Mouse (Mus musculus): ENCODE data around the gene Sycp2l.
A peak's percentile ranks its signal among the peaks of the same experiment; 100 is the strongest.
"Not testable (repeated sequence)": the region's sequence is repeated elsewhere in the genome, so short reads cannot be mapped to it uniquely, and the experiment has no call there.

The Sycp2l gene

DNA sequence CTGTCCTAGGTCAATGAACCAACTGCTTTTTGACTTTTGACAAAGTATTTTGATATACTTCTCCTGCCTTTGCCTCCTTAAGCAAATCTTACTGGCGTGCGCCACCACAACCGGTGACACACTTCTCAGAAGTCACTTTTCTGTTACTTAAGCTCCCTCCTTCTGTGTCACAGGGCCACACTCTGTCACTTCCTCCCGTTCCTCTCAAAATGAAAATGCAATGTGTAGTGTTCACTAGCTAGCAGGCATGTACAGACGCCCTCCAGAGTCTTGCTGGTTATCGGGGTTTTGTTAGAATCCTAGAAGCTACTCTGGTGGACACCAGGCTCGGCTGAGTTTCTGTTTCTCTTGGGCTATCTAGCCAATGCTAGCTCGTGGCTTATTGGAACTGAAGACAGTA is 14.2 kb downstream of the Sycp2l start:
- no peak for DNase-seq (ENCODE audit: low spot score)

DNA sequence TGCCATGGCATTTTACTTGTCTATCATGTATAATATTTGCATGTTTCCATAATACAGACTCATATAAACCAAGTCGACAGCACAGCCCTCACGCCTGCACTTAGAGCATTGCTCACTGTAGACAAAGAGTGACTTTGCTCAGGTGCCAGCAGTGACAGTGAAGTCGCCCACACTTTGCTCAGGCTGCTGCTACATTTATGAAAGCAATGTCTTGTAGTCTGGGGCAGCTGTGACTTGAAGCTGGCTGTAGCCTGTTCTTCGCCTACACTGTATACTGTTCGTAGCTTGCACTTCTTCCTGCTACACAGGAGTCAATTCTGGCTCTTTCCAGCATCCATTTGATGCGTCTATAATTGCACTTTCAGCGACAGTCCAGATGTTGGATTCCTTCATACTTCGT is 15.0 kb downstream of the Sycp2l start:
- DNase-seq (ENCODE audit: low spot score) = no peak

DNA sequence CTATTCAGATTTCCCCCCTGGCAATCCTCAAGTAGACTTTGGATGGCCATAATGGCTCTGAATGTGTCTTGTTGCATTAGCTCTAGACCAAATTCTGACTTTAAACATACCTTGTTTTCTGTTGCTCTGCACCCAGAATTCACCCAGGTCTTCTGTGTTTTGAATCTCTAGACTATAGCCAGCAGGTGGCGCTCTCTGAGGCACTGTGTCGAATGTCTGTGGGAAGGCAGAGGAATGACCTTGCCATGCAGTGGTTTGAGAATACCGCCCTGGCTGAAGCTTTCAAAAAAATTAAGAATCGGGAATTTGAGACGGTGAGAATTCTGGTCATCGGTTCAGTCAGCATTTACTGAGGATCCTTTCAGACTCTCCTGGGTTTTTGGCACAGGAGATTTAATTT is 20.8 kb downstream of the Sycp2l start:
- peak; percentile 41 for DNase-seq (ENCODE audit: low spot score)

DNA sequence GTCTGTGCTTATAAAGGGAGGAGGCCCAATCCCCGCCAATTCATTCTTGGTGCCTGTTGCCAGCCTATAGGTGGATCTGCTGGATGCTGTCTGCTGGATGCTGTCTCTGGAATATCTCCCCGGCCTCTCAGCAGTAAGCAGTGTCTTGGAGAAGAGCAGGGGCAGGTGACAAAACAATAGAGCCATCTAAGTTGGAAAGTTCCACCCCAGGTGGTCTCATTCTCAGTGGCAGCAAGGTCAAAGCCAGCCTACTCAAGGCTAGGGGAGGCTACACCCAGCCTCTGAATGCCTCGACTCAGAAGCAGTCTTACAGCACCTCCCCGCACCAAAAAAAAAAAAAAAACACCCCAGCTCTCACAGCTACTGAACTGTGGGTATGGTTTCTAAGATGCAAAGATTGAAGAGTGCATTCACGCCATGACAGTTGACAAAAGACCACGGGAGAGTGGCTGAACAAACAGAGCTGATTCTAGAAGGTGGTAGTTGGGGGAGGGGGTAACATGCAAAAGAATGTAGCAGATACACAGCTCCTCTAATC is 31.4 kb downstream of the Sycp2l start:
- DNase-seq (ENCODE audit: low spot score) = no peak

DNA sequence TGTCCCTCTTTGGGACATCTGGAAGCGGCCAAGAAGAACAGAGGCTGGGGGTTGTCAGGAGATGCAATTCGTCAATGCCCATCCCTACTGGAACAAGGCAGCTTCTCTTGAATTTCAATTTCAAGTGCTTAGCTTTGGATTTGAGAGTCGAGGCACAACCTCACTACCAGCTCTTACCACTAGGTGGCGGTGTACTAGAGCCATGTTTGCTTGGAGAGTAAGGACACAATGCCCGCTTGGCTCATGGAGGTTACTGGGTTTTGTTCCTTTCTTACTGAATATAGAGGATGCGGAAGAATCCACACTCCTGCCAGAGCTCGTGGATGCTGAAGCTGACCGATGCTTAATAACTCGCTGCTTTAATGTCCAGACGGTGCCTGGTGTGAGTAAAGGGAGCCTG is 32.2 kb downstream of the Sycp2l start:
- peak; percentile 60 for DNase-seq (ENCODE audit: low spot score)

DNA sequence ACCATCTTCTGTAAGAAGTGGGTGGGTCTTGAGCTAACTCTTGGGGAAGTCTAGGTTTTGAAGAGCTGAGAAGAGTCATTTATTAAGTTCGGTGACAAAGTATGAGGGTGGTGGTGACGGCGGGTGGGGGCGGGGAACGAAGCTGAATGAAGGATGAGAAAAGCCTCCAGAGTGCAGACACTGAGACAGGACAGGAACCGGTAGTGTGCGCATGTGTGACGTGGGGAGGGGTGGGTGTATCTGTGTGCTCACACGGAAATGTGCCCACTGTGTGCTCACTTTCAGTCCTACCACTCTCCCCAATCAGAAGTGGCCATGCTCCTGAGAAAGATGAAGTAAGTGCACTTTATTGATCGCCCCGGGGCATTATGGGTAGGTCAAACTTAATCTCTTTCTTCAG is 39.0 kb downstream of the Sycp2l start:
- DNase-seq (ENCODE audit: low spot score) = no peak

DNA sequence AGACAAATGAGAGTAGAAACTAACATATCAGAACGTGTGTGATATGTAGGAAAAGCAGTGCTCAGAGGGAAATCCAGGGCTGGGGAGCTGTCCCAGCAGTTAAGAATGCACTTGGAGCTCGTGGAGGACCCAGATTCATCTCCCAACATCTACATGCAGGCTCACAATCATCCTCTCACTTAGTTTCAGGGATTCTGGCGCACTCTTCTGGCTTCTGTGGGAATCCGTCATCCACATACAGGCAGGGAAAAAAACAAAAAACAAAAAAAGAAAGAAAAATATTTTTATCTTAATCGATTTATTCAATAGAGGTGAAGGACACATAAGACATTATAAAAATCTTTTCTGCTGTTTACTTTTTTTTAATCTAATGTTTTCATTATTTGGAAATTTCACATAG is 44.3 kb downstream of the Sycp2l start:
- DNase-seq (ENCODE audit: low spot score) = peak; percentile 3

DNA sequence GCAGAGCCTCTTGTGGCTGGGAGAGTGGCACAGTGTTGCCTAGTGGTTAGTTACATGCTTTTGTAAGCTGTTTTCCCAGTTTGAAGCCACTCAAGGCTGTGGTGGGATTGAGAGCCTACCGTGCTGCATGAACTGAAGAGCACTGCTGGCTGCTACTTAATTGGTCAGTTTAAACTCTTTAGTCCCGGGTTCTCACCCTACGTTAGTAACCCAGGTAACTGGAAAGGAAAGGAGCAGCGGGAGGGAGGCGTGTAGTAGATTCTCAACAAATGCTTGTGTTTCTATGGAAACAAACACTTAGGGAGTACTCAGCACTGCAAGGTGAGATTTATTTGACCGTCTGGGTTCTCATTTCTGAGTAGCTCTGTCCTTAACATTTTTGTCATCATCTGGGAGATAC is 73.8 kb downstream of the Sycp2l start:
- no peak for DNase-seq (ENCODE audit: low spot score)

DNA sequence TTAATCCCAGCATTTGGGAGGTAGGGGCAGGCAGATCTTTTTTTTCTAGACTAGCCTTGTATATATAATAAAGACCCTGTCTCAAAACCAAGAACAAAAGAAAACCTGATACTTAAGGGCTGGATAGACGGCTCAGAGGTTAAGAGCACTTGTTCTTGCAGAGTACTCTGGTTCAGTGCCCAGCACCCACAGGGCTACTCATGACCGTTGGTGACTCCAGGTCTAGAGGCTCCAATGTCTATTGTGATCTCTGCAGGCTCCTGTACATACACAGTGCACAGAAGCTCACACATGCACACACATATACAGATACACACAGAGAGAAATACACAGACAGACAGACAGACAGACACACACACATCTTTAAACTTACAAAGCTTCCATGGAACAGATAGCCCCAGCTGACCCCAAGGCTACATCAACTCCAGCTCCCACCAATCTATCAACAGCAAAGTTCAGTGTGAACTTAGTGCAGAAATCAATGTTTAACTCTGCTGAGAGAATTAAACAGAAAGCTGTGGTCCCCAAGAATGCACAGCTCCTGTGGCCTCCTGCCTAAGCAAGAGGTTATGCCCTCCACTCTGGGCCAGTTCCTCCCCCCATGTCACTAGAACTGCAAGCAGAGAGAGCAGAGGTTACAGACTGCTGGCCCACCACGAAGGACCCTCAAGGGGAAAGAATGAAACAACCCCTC is 81.7 kb downstream of the Sycp2l start:
- no peak for DNase-seq (ENCODE audit: low spot score)

DNA sequence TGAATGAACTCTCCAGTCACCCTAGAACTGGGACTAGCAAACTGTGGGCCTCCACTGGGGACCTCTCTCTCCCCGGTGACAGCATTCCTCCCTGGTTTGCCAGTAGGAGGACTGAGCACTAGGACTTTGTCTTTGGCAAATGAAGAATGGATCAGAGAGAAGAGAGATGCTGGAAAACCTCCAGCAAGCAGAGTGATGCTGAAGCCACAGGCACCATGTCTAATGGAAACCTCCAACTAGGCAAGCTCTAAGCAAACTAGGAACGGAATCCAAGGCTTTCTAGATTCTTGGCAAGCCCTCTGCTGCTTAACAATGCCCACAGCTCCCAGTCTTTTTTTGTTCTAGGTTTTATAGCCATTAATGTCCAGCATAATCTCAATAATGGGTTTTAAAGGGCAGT is 86.8 kb downstream of the Sycp2l start:
- DNase-seq (ENCODE audit: low spot score) = no peak

DNA sequence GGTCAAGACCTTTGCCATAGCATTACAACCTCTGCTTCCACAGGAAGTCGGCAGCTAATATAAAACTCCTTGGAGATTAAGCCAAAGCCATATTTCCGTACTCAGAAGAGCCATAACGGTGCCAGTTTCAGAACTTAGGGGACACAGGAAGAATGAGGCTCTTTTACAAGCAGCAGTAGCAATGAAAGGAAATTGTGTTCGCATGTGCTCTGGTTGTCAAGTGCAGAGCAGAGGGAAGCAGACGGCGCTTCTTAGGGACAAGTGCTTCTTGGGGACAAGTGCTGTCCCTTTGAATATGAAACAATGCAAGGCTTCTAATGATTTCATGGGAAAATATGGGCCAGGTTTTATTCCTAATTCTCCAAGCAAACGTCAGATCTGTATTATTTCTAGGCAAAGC is 89.2 kb downstream of the Sycp2l start:
- no peak for DNase-seq (ENCODE audit: low spot score)

DNA sequence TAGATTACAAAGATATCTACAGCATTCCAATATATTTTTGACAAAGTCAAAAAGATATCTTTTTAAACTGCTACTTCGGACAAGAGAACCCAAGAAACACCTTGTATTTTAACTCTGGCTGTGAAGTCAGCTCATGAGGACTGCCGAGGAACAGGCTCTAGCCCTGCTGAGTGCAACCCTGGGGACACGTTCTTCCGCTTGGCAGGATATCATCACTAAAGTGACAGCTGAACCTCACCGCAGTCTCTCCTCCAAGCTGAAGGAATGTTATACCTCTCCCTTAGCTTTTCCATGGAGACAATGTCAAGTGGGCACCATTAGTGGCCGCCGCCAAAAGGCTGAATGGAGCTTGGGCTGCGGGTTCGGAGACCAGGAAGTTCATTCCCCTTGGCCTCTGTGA is 89.6 kb downstream of the Sycp2l start:
- DNase-seq (ENCODE audit: low spot score) = no peak

DNA sequence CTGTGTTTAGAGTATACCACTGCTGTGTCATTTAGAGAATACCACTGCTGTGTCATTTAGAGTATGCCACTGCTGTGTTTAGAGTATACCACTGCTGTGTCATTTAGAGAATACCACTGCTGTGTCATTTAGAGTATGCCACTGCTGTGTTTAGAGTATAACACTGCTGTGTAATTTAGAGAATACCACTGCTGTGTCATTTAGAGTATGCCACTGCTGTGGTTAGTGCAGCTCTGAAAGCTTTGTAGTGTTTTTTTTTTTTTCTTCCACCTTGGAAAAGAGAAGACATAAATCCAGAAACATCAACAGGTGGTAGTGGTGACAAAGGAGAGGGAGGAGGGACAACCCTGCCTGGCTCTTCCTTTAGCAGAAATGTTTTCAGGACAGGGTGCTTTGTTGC is 91.5 kb downstream of the Sycp2l start:
- not testable (repeated sequence) for DNase-seq (ENCODE audit: low spot score)

DNA sequence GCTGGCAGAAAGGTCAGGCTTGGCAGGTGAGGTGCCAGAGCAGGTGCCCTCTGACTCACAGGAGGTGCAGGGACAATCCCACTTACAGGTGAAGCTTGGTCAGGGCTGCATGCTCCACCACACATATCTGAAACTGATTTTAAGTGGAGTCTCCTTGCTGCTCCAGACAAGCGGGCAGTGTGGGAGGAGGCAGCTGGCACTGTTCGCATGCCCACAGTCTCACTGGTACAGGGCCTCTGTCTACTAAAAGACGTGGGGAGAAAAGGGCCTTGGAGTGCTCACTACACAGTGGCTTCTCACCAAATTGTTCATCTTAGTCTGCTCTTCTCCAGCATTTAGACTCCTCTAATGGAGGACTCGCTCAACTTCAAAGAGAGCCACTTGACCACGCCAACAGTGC is 92.1 kb downstream of the Sycp2l start:
- DNase-seq (ENCODE audit: low spot score) = no peak

DNA sequence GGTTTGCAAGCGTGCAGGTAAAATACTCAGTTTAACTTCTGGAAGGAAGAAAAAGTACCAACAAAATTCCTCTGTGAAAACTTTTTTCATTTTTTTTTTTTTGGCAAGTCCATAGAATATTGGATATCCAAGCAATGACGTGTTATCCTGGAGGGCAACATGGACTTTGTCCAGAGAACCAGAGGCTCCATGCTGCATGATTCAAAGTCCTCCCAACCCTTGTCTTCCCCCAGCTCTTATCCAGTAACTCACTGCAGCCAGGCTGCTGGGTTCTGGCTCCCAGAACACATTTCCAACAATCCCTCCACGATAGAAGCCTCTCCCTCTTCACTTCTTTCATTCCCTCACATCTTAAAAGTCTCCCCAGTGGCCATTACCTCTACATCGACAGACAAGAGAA is 97.2 kb downstream of the Sycp2l start:
- no peak for DNase-seq (ENCODE audit: low spot score)

DNA sequence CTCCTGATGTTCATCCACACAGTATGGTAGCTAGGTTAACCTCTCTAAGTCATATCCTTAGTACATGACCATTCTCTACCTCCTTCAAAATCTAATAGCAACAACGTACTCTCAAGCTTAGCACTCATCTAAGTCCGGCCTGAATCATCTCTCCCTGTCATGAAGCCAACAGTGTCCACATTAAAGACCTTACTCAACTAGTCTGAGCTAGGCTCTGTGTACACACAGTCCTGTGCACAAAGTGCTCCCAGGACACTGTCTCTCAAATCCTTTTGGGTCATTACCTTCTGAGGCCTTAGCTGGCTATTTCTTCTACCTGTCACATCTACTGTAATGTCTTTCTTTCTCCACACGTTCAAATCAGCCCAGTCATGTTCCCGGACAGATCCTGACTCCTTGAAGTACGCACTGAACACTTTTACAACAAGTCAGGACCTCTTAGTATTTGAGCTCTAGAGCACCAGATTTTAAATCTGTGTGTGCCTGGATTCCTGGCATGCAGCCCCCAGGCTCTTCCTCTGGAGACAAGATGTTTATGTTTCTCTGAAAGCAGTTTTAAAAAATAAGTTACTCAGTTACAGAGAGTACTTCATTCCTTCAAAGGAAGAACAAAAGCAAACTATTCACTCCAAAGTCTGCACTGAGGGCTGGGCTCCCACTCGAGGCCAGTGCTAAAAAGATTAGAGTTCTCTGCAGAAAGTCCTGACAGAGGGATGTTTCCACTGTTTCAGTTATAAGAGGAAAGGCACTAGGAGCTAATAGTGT is 98.6 kb downstream of the Sycp2l start:
- no peak for DNase-seq (ENCODE audit: low spot score)

DNA sequence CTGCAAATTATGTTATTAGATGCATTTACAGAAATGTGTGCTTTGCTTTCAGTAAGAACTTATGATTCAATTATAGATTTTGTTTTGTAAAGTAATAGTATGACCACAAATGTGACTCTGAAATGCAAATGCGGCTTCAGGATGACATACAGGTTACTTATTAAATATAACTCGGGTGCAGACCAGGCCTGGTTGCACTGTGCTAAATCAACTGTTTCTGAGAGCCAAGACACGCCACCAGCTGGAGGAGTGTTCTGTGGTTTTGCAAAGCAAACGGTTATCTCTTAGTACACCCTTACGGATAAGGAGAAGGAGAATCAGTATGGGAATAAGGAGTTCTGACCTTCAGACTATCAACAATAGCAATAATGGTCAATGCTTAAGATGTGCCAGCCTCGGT is 101.6 kb downstream of the Sycp2l start:
- DNase-seq (ENCODE audit: low spot score) = no peak

DNA sequence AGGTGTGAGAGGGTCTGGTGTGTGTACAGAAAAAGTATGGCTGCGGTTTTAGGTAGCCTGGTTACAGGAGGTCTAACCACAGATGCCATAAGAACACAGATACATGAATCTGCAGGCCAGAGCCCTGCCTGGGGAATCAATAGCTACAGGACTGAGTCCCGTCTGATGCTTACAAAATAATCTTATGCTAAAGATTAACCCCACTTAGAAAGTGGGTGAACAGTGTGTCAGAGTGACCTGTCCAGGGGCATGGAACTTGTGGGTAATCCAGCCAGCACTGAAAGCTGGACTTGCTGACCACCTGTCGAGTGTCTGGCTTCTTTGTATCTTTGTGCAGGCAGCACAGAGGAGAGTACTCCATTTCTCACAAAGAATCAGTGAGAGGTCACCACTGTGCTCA is 102.1 kb downstream of the Sycp2l start:
- no peak for DNase-seq (ENCODE audit: low spot score)

DNA sequence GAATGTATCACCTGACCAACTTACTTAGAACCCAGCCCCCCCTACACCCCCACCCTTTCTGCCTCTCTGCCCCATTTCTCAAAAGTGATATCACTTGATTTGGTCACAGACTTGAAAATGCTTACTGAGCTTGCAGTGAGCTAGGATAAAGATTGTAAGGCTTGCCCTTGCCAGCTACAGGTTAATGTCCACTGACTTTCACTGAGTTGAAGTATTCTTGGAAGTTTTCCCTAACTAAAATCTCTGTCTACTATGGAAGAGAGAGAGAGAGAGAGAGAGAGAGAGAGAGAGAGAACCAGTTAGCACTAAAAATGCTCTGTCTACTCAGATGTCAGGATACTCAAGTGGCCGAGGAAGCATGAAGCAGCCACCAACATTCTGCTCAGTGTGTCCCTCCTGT is 104.9 kb downstream of the Sycp2l start:
- DNase-seq (ENCODE audit: low spot score) = no peak

DNA sequence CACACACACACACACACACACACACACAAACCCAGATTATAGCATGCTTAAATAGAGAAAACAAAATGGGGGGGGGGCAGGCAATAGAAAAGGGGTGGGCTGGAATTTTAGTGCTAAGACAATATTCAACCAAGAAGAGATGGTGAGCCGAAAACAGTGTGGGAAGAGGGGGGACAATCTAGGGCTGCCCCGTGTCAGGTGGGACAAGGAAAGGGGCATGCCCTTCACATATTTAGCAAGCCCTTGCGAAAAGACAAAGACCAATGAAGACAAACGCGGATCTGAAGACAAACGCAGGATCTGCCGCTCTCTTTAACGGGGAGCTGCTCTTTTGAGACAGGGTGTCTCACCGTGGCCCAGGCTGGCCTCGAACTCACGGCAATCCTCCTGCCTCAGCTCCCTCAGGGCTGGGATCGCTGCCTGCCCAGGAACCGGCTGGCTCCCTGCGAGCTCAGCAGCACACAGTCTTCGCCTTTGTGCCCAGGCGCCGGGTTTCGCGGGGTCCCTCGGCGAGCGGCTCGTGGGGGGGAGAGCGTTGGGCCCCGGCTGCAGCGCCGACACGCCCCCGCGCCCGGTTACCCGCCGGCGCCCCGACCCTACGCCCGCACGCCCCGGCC is 105.7 kb downstream of the Sycp2l start:
- no peak for DNase-seq (ENCODE audit: low spot score)

DNA sequence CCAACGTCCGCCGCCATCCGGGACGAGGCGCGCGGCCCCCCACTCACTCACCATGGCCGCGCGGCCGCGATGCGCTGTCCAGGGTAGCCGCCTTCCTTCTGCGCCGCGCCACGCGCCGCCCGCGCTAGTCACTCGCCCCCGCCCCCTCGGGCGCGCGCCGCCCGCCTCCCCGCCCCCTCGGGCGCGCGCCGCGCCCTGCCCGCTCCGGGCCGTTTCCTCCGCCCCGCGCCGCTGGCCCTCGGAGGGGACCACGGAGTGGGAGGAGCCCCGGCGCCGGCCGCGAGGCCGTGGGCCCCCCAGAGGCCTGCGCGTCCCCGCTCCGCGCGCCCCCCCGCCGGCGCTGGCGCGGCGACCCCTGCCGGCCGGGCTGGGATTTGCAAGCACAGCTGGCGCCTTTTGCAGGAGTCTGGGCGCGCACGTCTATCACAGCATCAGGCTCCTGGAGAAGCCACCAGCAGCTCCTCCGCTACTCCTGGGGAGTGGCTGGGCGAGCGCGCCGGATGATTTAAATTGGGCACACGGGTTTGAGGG is 106.3 kb downstream of the Sycp2l start, which contains the start of gene Elovl2:
Elovl2 (minus strand) TSS at position 102 of the 531 bp plus-strand sequence.
- DNase-seq (ENCODE audit: low spot score) = no peak
